Mouse (Mus musculus): ENCODE data around the gene Mis18bp1. TPM values are rescaled to one million over a fixed set of nuclear protein-coding genes. Genes with fewer than 3 reads are reported as not detected.

Gene Mis18bp1
- polyA plus RNA-seq, 1 experiment from 2014 or later = 24.6 TPM

Other genes starting within 250 kb of the Mis18bp1 start
- 27.7 and 35.9 TPM in 2 replicates for gene Klhl28, start 207.1 kb downstream of the Mis18bp1 start, polyA plus RNA-seq (2015; fragmentation: Nextera tagmentation; extraction: Ambion mirVana)
- gene Togaram1, start 206.8 kb downstream of the Mis18bp1 start, polyA plus RNA-seq (2015; fragmentation: Nextera tagmentation; extraction: Ambion mirVana) = 26.0 and 28.3 TPM in 2 replicates
- 62.9 and 73.4 TPM in 2 replicates for gene Prpf39, start 136.3 kb downstream of the Mis18bp1 start, polyA plus RNA-seq (2015; fragmentation: Nextera tagmentation; extraction: Ambion mirVana)
- gene Fkbp3, start 98.6 kb downstream of the Mis18bp1 start, polyA plus RNA-seq (2015; fragmentation: Nextera tagmentation; extraction: Ambion mirVana) = 392 and 400 TPM in 2 replicates
- gene Fancm, start 97.0 kb downstream of the Mis18bp1 start, polyA plus RNA-seq (2015; fragmentation: Nextera tagmentation; extraction: Ambion mirVana) = 7.5 and 8.0 TPM in 2 replicates
- gene Wdr20rt, start 52.9 kb upstream of the Mis18bp1 start, polyA plus RNA-seq (2015; fragmentation: Nextera tagmentation; extraction: Ambion mirVana) = not detected in 2 replicates